Mouse (Mus musculus) heart, embryonic 11.5 days (tissue): ENCODE data around the gene a. TPM values are rescaled to one million over a fixed set of nuclear protein-coding genes. Genes with fewer than 3 reads are reported as not detected.

Source experiments
- ATAC-seq: fragments of 200-750 bp; cut with Nextera tagmentation; replicated peaks from 2 replicates; pipeline ENCODE4 v1.8.0; 2017; ENCODE audit warnings: moderate library complexity; ENCODE audit not compliant: insufficient number of reproducible peaks, low FRiP score, low TSS enrichment
- H3K27ac ChIP-seq: fragments of 300-500 bp; sonication (generic); 2 replicates; pipeline ENCODE4 v1.5.1; 2014; ENCODE audit warnings: mild to moderate bottlenecking, low read depth, low read length
- H3K27me3 ChIP-seq: fragments of 300-500 bp; sonication (generic); 2 replicates; pipeline ENCODE4 v1.6.1; 2014; ENCODE audit warnings: mild to moderate bottlenecking, low read length, mixed read lengths; ENCODE audit not compliant: control insufficient read depth, insufficient read depth
- H3K36me3 ChIP-seq: fragments of 300-500 bp; sonication (generic); 2 replicates; pipeline ENCODE4 v1.6.1; 2014; ENCODE audit warnings: mild to moderate bottlenecking, low read length, moderate library complexity, mixed read lengths; ENCODE audit not compliant: control insufficient read depth, insufficient read depth
- H3K4me1 ChIP-seq: fragments of 300-500 bp; sonication (generic); 2 replicates; pipeline ENCODE4 v1.6.1; 2014; ENCODE audit warnings: low read length; ENCODE audit not compliant: control insufficient read depth, insufficient read depth
- H3K4me2 ChIP-seq: fragments of 300-500 bp; sonication (generic); 2 replicates; pipeline ENCODE4 v1.6.1; 2014; ENCODE audit warnings: mild to moderate bottlenecking, moderate library complexity
- H3K4me3 ChIP-seq: fragments of 300-500 bp; sonication (generic); 2 replicates; pipeline ENCODE4 v1.5.1; 2014; ENCODE audit warnings: low read depth, low read length
- H3K9ac ChIP-seq: fragments of 300-500 bp; sonication (generic); 2 replicates; pipeline ENCODE4 v1.6.1; 2014; ENCODE audit warnings: mild to moderate bottlenecking, low read depth, low read length, moderate library complexity
- H3K9me3 ChIP-seq: fragments of 300-500 bp; sonication (generic); replicated peaks from 2 replicates; pipeline ENCODE4 v1.6.1; 2016; ENCODE audit warnings: low read length; ENCODE audit not compliant: control insufficient read depth
- WGBS: fragments of 180-500 bp; shearing (Covaris S2); extraction: QIAGEN DNeasy Blood & Tissue Kit; methylation state at CpG from one replicate; pipeline ENCODE4 v1.1.7; 2014; ENCODE audit not compliant: insufficient replicate concordance; 5-methylcytosine and 5-hydroxymethylcytosine counted together
- polyA plus RNA-seq: library from polyadenylated mRNA; unstranded; fragments of >200 nt; fragmentation: Nextera tagmentation; extraction: Ambion mirVana; gene quantifications from 2 replicates; pipeline ENCODE4 v1.2.1, GENCODE M21; 2014

a gene
- polyA plus RNA-seq, 1 experiment from 2014 or later: 0.34 TPM

- WGBS: 49% methylated on average over 7 of the region's 7 CpGs
- ATAC-seq: no peak
- 0 out of 2 replicates have a peak, but pooled peaks cover 2% of the 10 kb centered on the region for H3K9me3 ChIP-seq
Observed at GRCm38 (mm10) chr2:154776496-154776895, 14.7 kb upstream of the a start.

GRCm38 (mm10) chr2:154779648-154780047 is 11.6 kb upstream of the a start:
- no peaks in the 10 kb centered on the region for H3K4me1 ChIP-seq

More at GRCm38 (mm10) chr2:154776496-154776895, 14.7 kb upstream of the a start:
- Histone ChIP-seq H3K27me3 (no peaks in the 10 kb centered on the region), H3K36me3 (no peaks in the 10 kb centered on the region), H3K27ac (no peak overlapping the region), H3K9ac (no peak overlapping the region), H3K4me3 (no peak overlapping the region), H3K4me2 (no peak overlapping the region), H3K4me1 (no peaks in the 10 kb centered on the region)

GRCm38 (mm10) chr2:154782361-154782760 is 8.8 kb upstream of the a start:
- Histone ChIP-seq H3K27ac (no peak overlapping the region), H3K36me3 (no peaks in the 10 kb centered on the region), H3K9ac (no peak overlapping the region), H3K4me2 (no peak overlapping the region), H3K27me3 (no peaks in the 10 kb centered on the region), H3K9me3 (no peaks in the 10 kb centered on the region), H3K4me1 (no peaks in the 10 kb centered on the region), H3K4me3 (no peak overlapping the region)
- ATAC-seq: no peak
- WGBS: 70% methylated on average over 4 of the region's 4 CpGs

More at GRCm38 (mm10) chr2:154779648-154780047, 11.6 kb upstream of the a start:
- whole genome bisulfite sequencing: 54% methylated on average over 3 of the region's 3 CpGs
- no peak for ATAC-seq
- Histone ChIP-seq H3K36me3 (no peaks in the 10 kb centered on the region), H3K27ac (no peak overlapping the region), H3K9ac (no peak overlapping the region), H3K4me3 (no peak overlapping the region), H3K4me2 (no peak overlapping the region), H3K9me3 (no peaks in the 10 kb centered on the region), H3K27me3 (no peaks in the 10 kb centered on the region)

- H3K27ac ChIP-seq: no peak overlapping the region
- no peak overlapping the region for H3K4me2 ChIP-seq
- 74% methylated on average over 17 of the region's 17 CpGs for WGBS
- H3K27me3 ChIP-seq: no peaks in the 10 kb centered on the region
- H3K9ac ChIP-seq: no peak overlapping the region
- H3K4me1 ChIP-seq: no peaks in the 10 kb centered on the region
- no peaks in the 10 kb centered on the region for H3K36me3 ChIP-seq
- H3K9me3 ChIP-seq: no peaks in the 10 kb centered on the region
- ATAC-seq: no peak
- no peak overlapping the region for H3K4me3 ChIP-seq
Observed at GRCm38 (mm10) chr2:154782856-154783650, 8.1 kb upstream of the a start.

- no peak overlapping the region for H3K9ac ChIP-seq
- no peaks in the 10 kb centered on the region for H3K9me3 ChIP-seq
- no peaks in the 10 kb centered on the region; the same call in none of the 2 replicates for H3K4me1 ChIP-seq
- H3K27ac ChIP-seq: no peak overlapping the region
- 69% methylated on average over 3 of the region's 3 CpGs for WGBS
- H3K4me3 ChIP-seq: no peak overlapping the region
- no peaks in the 10 kb centered on the region for H3K36me3 ChIP-seq
- ATAC-seq: no peak
- H3K27me3 ChIP-seq: no peaks in the 10 kb centered on the region
- no peak overlapping the region for H3K4me2 ChIP-seq
Observed at GRCm38 (mm10) chr2:154785284-154785683, 5.9 kb upstream of the a start.

- H3K9me3 ChIP-seq: no peaks in the 10 kb centered on the region
- no peak for ATAC-seq
- H3K4me1 ChIP-seq: no peaks in the 10 kb centered on the region; the same call in none of the 2 replicates
- H3K4me3 ChIP-seq: no peak overlapping the region
- H3K36me3 ChIP-seq: no peaks in the 10 kb centered on the region
- no peaks in the 10 kb centered on the region for H3K27me3 ChIP-seq
- 44% methylated on average over 3 of the region's 3 CpGs for WGBS
- no peak overlapping the region; the same call in 1 of the 2 replicates for H3K4me2 ChIP-seq
- no peak overlapping the region for H3K27ac ChIP-seq
- no peak overlapping the region for H3K9ac ChIP-seq
Observed at GRCm38 (mm10) chr2:154786187-154786586, 5.0 kb upstream of the a start.

- no peaks in the 10 kb centered on the region for H3K27me3 ChIP-seq
- H3K4me2 ChIP-seq: no peak overlapping the region
- H3K36me3 ChIP-seq: no peaks in the 10 kb centered on the region
- no peaks in the 10 kb centered on the region for H3K9me3 ChIP-seq
- no peak overlapping the region for H3K4me3 ChIP-seq
- no peak overlapping the region for H3K27ac ChIP-seq
- H3K9ac ChIP-seq: no peak overlapping the region
- 76% methylated on average over 11 of the region's 11 CpGs for WGBS
- ATAC-seq: no peak
- H3K4me1 ChIP-seq: no peaks in the 10 kb centered on the region; the same call in none of the 2 replicates
Observed at GRCm38 (mm10) chr2:154786776-154787175, 4.4 kb upstream of the a start.

- Histone ChIP-seq H3K4me3 (no peak overlapping the region), H3K27me3 (no peaks in the 10 kb centered on the region), H3K9me3 (no peaks in the 10 kb centered on the region), H3K4me1 (peaks cover 19% of the 10 kb centered on the region), H3K9ac (no peak overlapping the region), H3K36me3 (no peaks in the 10 kb centered on the region), H3K27ac (no peak overlapping the region), H3K4me2 (no peak overlapping the region)
- ATAC-seq: no peak
- 50% methylated on average over 6 of the region's 6 CpGs for WGBS
Observed at GRCm38 (mm10) chr2:154789381-154789780, 1.8 kb upstream of the a start.
